Mouse (Mus musculus) heart, postnatal 36 days (tissue): ENCODE results near the gene Lbp. TPM values are rescaled to one million over a fixed set of nuclear protein-coding genes. Genes with fewer than 3 reads are reported as not detected.

Experiments used
- DNase-seq, 2 experiments: peaks; one replicate each; pipeline ENCODE4 v3.0.0; 2021 to 2022
- intact Hi-C: fragments of 180-260 bp; cut with DNase I; formaldehyde crosslinking; loops from one replicate; pipeline ENCODE4 v1.15.1; 2025
- total RNA-seq, 2 experiments: library from RNA; stranded (reverse); gene quantifications; 2 replicates each; pipeline ENCODE4 v1.2.3; 2021

The Lbp gene
- total RNA-seq, 2 experiments from 2014 or later, result 6.8 to 7.2 TPM

GRCm38 (mm10) chr2:158359757-158360620 lies 53.7 kb downstream of the Lbp start:
- intact Hi-C loops, result no loop called here
- DNase-seq, result no peak

DNA sequence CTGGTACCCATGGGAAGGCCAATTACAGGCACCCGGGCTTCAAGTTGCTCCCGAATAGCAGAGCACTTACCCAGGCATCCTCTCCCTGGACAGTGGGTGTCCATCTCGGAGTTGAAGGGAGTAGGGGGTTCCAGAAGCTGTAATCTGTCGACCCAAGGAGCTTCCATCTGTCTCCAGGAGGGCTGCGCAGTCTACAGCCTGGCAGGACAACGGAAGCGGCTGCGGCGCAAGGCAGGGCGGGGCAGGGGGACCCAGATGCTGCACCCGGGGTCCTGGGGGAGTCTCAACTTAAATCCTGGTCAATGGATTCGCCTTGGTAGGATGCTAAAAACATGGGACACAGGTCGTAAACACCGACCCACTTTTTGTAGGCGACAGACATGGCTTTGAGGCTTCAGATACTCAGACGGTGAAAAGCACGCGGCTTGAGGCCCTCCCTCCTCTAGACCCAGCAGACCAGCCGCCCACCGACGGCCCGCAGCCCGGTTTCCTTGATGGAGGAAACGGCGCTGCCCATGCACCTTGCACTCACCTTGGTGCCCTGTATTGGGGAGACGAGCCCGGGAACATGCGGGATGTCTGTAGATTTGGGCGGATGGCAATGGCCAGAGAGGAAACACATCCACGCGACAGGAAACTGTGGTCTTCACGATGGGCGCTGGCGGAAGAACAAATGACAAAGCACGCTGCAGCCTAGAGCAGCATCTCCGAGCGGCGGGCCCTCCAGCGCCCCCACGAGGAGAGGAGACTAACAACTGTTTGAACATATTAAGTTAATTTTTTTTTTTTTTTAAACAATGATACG lies 54.8 kb downstream of the Lbp start:
- DNase-seq, result peak; percentile 80 to 81
- intact Hi-C loops, result no loop called here

DNA sequence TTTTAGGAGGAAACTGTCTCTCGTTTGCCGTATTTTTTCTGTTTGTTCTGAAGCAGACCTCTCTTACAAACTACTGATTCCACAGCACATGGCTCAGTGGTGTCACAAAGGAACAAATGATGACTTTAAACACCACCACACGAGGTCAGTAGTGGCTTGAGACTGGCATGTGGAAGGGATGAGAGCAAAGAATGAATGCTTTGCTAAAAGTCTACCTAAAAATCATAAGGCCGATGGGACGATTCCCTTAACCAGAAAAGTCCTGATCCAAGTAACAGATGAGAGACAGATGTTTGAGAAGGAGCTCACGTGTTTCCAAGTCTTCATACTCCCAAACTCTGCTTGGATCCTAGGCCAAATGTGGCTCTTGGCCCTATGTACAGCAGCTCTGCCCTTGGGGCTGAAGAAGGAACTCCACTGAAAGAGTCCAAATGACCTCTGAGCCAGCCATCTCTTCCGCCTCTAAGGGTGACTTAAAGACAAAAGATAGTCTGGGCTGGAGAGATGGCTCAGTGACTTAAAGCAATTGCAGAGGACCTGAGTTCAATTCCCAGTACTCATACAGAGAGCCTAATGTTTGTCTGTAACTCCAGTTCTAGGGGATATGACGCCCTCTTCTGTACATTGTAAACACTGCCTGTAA lies 55.5 kb downstream of the Lbp start:
- peak in 1 of 2 experiments; percentile 12 for DNase-seq
- intact Hi-C loops, result no loop called here

GRCm38 (mm10) chr2:158364175-158364574 lies 57.9 kb downstream of the Lbp start:
- intact Hi-C loops, result no loop called here
- DNase-seq, result no peak

DNA sequence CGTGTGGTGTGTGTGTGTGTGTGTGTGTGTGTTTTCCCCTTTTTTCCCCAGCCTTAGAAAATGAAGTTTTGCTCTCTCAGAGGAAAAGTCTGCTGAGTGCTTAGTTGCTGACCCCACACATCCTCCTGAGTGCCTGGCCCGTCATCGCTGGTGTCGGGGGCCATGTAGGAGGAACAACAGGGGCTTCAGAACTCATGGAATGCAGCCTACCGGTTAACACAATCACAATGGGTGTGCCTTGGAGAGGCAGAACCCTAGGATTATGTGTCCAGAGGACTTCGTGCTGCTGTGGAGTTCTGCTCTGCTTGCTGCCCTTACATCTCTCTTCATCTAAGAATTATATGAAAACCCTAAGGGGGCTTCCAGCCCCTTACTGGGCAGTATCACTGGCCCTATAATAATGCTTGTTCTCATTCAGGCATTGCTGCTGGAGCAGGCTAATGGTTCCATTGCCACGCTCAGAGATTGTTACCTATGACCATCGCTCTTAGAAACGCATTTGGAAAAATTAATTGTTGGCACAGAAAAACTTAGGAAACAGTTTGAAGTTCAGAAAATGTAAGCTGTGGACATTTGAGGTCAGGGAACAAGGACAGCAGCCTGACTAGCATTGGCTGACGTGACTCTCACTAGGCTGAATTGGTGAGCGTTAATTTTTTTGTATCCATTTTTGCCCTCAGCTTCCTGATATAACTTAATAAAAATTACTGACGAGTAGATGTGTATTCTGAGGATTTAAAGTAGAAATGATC lies 59.0 kb downstream of the Lbp start:
- intact Hi-C loops, result no loop called here
- DNase-seq, result no peak

- DNase-seq, result no peak
- intact Hi-C loops, result no loop called here
These were observed 61.4 kb downstream of the Lbp start for GRCm38 (mm10) chr2:158367654-158368053.

DNA sequence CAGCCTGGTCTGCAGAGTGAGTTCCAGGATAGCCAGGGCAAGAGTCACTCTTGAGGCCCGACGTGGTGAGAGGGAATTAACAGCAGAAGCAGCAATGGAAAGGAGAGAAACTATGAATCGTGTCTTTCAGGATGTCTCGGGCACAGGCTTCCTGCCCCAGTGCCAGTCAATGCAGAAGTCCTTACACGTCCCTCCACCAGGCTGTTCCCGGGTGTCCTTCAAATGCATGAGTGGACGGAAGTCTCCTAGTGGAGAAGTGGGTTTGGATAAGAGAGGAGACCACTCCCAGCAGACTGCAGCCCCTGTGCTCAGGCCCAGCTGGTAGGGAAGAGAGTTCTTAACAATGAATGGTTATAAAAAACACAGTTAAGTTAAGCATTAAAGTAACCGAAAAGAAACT lies 62.0 kb downstream of the Lbp start:
- DNase-seq, result no peak
- intact Hi-C loops, result no loop called here

- no peak for DNase-seq
- intact Hi-C loops, result no loop called here
These were observed 63.3 kb downstream of the Lbp start for GRCm38 (mm10) chr2:158369474-158370172.

- intact Hi-C loops, result no loop called here
- no peak for DNase-seq
These were observed 63.9 kb downstream of the Lbp start for GRCm38 (mm10) chr2:158370173-158370550.

DNA sequence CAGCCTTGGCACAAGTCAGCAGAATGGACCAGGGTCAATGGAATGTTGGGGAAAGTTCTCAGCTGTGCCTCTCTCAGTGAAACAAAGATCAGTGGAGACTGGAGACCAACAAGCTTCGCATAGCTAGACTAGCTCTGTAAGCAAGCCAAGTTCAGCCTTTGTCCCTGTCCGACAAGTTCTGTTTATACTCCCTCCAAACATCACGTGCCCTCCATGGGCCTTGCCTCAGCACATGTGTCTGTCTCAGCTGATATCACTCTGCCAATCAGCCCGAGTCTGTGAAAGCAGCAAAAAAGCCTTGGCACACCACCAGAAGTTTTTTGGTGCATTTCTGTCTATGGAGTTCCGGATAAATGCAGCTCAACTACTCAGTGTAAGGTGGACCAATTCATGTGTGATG lies 66.8 kb downstream of the Lbp start:
- DNase-seq, result no peak
- intact Hi-C loops, result no loop called here

DNA sequence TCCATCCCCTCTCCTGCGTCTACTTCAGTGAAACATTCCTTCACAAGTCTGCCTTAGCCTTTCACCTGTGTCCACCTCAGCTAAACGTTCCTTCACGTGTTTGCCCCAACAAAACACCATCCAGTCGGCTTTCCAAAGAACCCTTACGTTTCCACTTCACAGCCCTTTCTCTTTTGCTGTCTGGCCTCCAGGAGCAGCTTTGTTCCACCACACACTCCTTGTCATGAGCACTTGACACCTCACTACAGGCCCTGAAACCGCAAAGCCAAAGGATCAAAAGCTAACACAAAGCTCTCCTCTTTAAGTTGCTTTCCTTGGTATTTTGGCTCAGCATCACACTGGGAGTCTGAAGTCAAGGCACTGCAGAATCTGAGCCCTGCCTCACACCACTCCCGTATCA lies 67.2 kb downstream of the Lbp start:
- intact Hi-C loops, result no loop called here
- DNase-seq, result no peak

DNA sequence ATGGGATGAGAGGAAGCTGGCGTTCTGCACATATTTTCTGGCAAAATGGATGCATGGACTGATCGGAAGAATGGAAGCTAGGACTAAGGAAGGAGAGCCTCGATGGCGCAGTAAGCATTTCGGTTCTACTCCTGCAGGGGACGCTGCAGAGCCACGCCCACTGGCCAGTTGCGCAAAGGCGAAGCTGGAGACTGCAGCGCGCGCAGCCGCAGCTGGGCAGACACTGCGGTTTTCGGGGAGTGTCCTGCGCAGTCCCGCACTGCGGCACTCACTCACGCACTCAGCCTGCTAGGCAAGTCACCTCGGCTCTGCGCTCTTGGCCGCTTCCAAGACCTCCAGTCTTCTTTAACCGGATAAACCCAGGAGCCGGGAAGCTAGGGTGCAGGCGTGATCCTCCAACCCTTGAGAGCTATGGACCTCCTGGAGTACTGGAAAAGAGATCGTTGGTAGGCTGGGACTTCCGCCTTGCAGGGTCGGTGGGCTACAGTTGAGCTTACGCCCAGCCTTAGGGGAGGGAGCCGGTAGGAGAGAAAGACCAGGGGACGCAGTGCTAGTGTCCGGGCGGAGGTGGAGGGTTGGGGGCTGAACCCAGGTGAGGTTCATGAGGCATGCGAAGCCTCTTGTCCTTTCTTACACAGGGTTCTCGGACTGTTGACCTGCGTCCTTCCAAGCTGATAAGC lies 69.3 kb downstream of the Lbp start, which contains the start of gene Snhg11:
Gene Snhg11 (plus strand): TSS at position 196 of the 680 bp plus-strand sequence.
- no peak for DNase-seq
- intact Hi-C loops, result no loop called here

DNA sequence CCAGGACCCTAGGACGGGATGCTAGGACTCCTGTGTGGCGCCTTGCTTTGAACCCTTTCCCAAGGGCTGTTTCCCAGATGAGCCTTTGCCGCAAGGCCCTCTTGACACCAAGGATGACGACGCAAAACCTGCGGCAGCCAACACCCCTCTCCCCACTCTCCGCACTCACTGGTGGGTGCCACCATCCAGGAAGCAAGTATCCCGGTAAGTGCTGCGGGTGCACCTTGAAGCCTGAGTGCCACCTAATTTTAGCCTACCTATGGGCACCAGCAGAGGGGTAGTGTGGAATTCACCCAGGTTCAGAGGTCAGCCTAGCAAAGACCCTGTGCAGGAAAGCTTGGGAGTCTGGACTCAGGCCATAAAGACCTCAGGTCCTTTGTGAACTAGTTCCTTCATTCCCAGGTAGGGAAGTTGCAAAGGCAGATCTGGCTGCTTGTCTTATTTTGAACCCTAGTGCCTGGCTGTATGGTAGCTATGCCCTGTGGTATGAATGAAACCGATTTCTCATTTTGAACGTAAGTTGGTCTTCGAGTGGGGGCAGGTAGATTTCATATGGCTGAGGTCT lies 69.9 kb downstream of the Lbp start:
- intact Hi-C loops, result no loop called here

GRCm38 (mm10) chr2:158376798-158377197 lies 70.5 kb downstream of the Lbp start:
- no peak for DNase-seq
- intact Hi-C loops, result no loop called here

More for the DNA sequence above, 69.9 kb downstream of the Lbp start:
- DNase-seq, result no peak

GRCm38 (mm10) chr2:158377811-158378210 lies 71.5 kb downstream of the Lbp start:
- no peak for DNase-seq
- intact Hi-C loops, result no loop called here

DNA sequence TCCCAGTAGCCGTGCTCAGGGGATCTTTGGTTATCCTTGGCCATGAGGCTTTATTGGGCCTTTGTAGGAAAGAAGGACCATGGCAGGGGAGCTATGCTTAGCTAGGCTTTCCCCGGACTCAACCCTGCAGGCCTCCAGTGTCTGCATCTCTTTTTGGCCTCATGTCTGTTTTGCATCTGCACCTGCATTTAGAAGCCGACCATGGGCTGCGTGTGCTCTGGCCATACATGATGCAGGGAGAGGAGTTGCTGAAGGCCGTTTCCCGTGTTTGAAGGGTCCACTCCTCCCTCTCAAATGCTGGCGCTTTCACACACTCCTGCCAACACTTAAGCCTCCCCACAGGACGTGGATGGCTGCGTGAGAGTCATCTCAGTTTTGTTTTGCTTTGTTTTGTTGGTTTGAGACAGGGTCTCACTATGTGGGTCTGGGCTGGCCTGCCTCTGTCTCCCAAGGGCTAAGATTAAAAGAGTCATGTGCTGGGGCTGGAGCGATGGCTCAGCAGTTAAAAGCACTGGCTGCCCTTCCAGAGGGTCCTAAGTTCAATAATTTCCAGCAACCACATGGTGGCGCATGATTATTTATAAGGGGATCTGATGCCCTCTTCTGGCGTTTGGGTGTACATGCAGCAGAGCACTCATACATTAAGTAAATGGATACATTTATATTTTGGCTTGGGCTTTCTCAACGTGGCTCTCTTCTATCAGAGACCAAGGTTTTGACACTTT lies 73.2 kb downstream of the Lbp start:
- peak; percentile 35 to 39 for DNase-seq
- intact Hi-C loops, result no loop called here
